In the genomic region with DNA sequence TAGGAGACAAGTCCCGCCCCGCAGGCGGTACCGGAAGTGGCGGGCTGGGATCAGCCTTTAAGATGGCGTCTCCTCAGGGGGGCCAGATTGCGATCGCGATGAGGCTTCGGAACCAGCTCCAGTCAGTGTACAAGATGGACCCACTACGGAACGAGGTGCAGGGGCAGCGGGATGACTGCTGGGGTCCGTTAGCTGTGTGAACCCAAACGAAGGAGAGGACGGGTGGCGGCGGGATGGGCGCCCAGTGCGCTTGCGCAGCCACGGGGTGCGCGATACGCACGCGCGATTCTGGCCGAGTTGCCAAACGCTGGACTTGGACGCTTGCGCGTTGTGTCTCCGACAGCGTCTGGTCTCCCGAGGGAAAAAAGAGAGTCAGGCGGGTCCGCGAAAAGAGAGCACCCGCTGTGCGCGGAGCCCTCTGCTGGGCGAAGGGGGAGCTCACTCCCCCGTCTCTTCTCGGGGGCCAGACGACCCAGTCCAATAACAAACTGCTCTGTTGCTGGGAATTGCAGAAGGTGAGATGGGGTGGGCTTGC, we compare ENCODE assay signal across 7 mouse cellular contexts. TPM values are rescaled to one million over a fixed set of nuclear protein-coding genes. Genes with fewer than 3 reads are reported as not detected.
DNase-seq lines count a peak whose midpoint lies in the region; ATAC-seq lines count a peak whose summit lies in the region.

No protein-coding gene starts in this region.

- H3K27ac ChIP-seq in embryonic facial prominence, embryonic 10.5 days (replicated peaks): peak overlapping the region; percentile 95
- peak overlapping the region; percentile 96 for H3K27ac ChIP-seq in limb, embryonic 10.5 days
- peak overlapping the region; percentile 91 for H3K27ac ChIP-seq in midbrain, embryonic 13.5 days

- peaks cover 27% of the 10 kb centered on the region for H3K4me1 ChIP-seq in embryonic facial prominence, embryonic 10.5 days
- H3K4me1 ChIP-seq in limb, embryonic 10.5 days: peaks cover 34% of the 10 kb centered on the region
- peaks cover 25% of the 10 kb centered on the region for H3K4me1 ChIP-seq in midbrain, embryonic 13.5 days (replicated peaks)

- H3K4me3 ChIP-seq in embryonic facial prominence, embryonic 10.5 days: peak overlapping the region; percentile 87
- H3K4me3 ChIP-seq in limb, embryonic 10.5 days: peak overlapping the region; percentile 85
- peak overlapping the region; percentile 72 for H3K4me3 ChIP-seq in midbrain, embryonic 13.5 days (replicated peaks)

- H3K4me2 ChIP-seq in midbrain, embryonic 13.5 days (replicated peaks): peak overlapping the region; percentile 82

- H3K9ac ChIP-seq in midbrain, embryonic 13.5 days (replicated peaks): peak overlapping the region; percentile 77

- H3K9me3 ChIP-seq in embryonic facial prominence, embryonic 10.5 days: no peaks in the 10 kb centered on the region
- H3K9me3 ChIP-seq in limb, embryonic 10.5 days (replicated peaks): no peaks in the 10 kb centered on the region
- H3K9me3 ChIP-seq in midbrain, embryonic 13.5 days: no peaks in the 10 kb centered on the region

- DNase-seq in adrenal gland, postnatal 10 days: peak; percentile 99
- peak; percentile 99 for DNase-seq in embryonic facial prominence, embryonic 10.5 days (ENCODE audit: low spot score)
- DNase-seq in kidney, adult 11 months: peak; percentile 99
- DNase-seq in limb, embryonic 10.5 days (ENCODE audit: low spot score): peak; percentile 100
- DNase-seq in spleen, adult 12 weeks (ENCODE audit: low spot score): peak; percentile 100

- H3K27me3 ChIP-seq in embryonic facial prominence, embryonic 10.5 days (replicated peaks; ENCODE audit: low read depth, poor library complexity, severe bottlenecking): peaks cover 71% of the 10 kb centered on the region
- H3K27me3 ChIP-seq in limb, embryonic 10.5 days (ENCODE audit: low read depth, poor library complexity, severe bottlenecking): peaks cover 55% of the 10 kb centered on the region
- H3K27me3 ChIP-seq in midbrain, embryonic 13.5 days: peaks cover 54% of the 10 kb centered on the region

- WGBS in embryonic facial prominence, embryonic 10.5 days: under 1% methylated on average over 46 of the region's 46 CpGs
- WGBS in limb, embryonic 10.5 days: under 1% methylated on average over 46 of the region's 46 CpGs
- WGBS in midbrain, embryonic 13.5 days: under 1% methylated on average over 46 of the region's 46 CpGs

- ATAC-seq in granulocyte monocyte progenitor cell, adult 5-6 weeks (replicated peaks; ENCODE audit: poor library complexity, severe bottlenecking): peak; percentile 91
- peak; percentile 92 for ATAC-seq in midbrain, embryonic 13.5 days

- H3K36me3 ChIP-seq in embryonic facial prominence, embryonic 10.5 days (replicated peaks): peaks cover 32% of the 10 kb centered on the region
- H3K36me3 ChIP-seq in limb, embryonic 10.5 days: peaks cover 34% of the 10 kb centered on the region
- peaks cover 23% of the 10 kb centered on the region for H3K36me3 ChIP-seq in midbrain, embryonic 13.5 days

RNA-seq across cellular contexts. Expression of a gene that starts 0.7 kb away (rescaled TPM):
- total RNA-seq in adrenal gland, postnatal 10 days (2021): 10 to 100 TPM; 26.4 to 34.2 TPM
- 45.7 and 49.5 TPM in 2 replicates for polyA plus RNA-seq in embryonic facial prominence, embryonic 10.5 days (2016; fragmentation: Nextera tagmentation; extraction: Ambion mirVana)
- 20.3 and 24.6 TPM in 2 replicates for total RNA-seq in granulocyte monocyte progenitor cell, adult 5-6 weeks (2014; fragmentation: Nextera tagmentation)
- 10.9 and 11.5 TPM in 2 replicates for total RNA-seq in granulocyte monocyte progenitor cell, adult 5-6 weeks (2017)
- polyA plus RNA-seq in limb, embryonic 10.5 days (2016; fragmentation: Nextera tagmentation; extraction: Ambion mirVana): 46.5 and 46.9 TPM in 2 replicates
- polyA plus RNA-seq in midbrain, embryonic 13.5 days (2015; fragmentation: Nextera tagmentation; extraction: Ambion mirVana): 52.6 and 53.4 TPM in 2 replicates

RNA-seq across cellular contexts. Expression of a gene that starts 7.8 kb away (rescaled TPM):
- 1 to 10 TPM; 5.8 to 8.7 TPM for total RNA-seq in adrenal gland, postnatal 10 days (2021)
- 0.45 and 0.59 TPM in 2 replicates for polyA plus RNA-seq in embryonic facial prominence, embryonic 10.5 days (2016; fragmentation: Nextera tagmentation; extraction: Ambion mirVana)
- total RNA-seq in granulocyte monocyte progenitor cell, adult 5-6 weeks (2014; fragmentation: Nextera tagmentation): not detected in 2 replicates
- 1.3 TPM in 1 of 2 replicates, not detected in the other for total RNA-seq in granulocyte monocyte progenitor cell, adult 5-6 weeks (2017)
- polyA plus RNA-seq in limb, embryonic 10.5 days (2016; fragmentation: Nextera tagmentation; extraction: Ambion mirVana): 0.82 and 1.5 TPM in 2 replicates
- polyA plus RNA-seq in midbrain, embryonic 13.5 days (2015; fragmentation: Nextera tagmentation; extraction: Ambion mirVana): not detected in 2 replicates

RNA-seq across cellular contexts. Expression of a gene that starts 8.3 kb away (rescaled TPM):
- total RNA-seq in adrenal gland, postnatal 10 days (2021): 10 to 100 TPM; 11.9 to 14.3 TPM
- 8.4 and 10.4 TPM in 2 replicates for polyA plus RNA-seq in embryonic facial prominence, embryonic 10.5 days (2016; fragmentation: Nextera tagmentation; extraction: Ambion mirVana)
- total RNA-seq in granulocyte monocyte progenitor cell, adult 5-6 weeks (2014; fragmentation: Nextera tagmentation): not detected in 2 replicates
- not detected in 2 replicates for total RNA-seq in granulocyte monocyte progenitor cell, adult 5-6 weeks (2017)
- polyA plus RNA-seq in limb, embryonic 10.5 days (2016; fragmentation: Nextera tagmentation; extraction: Ambion mirVana): 0.16 TPM in 1 of 2 replicates, not detected in the other
- polyA plus RNA-seq in midbrain, embryonic 13.5 days (2015; fragmentation: Nextera tagmentation; extraction: Ambion mirVana): not detected in 2 replicates

RNA-seq across cellular contexts. Expression of a gene that starts 20.7 kb away (rescaled TPM):
- total RNA-seq in adrenal gland, postnatal 10 days (2021): 1 to 10 TPM; 3.7 TPM
- polyA plus RNA-seq in embryonic facial prominence, embryonic 10.5 days (2016; fragmentation: Nextera tagmentation; extraction: Ambion mirVana): 1.8 and 2.8 TPM in 2 replicates
- 0.81 and 2.4 TPM in 2 replicates for total RNA-seq in granulocyte monocyte progenitor cell, adult 5-6 weeks (2014; fragmentation: Nextera tagmentation)
- total RNA-seq in granulocyte monocyte progenitor cell, adult 5-6 weeks (2017): 1.1 and 1.6 TPM in 2 replicates
- 1.4 and 1.5 TPM in 2 replicates for polyA plus RNA-seq in limb, embryonic 10.5 days (2016; fragmentation: Nextera tagmentation; extraction: Ambion mirVana)
- polyA plus RNA-seq in midbrain, embryonic 13.5 days (2015; fragmentation: Nextera tagmentation; extraction: Ambion mirVana): 0.75 and 1.00 TPM in 2 replicates

RNA-seq across cellular contexts. Expression of a gene that starts 23.0 kb away (rescaled TPM):
- total RNA-seq in adrenal gland, postnatal 10 days (2021): 1 to 10 TPM; 2.4 to 7.9 TPM
- 2.4 and 2.8 TPM in 2 replicates for polyA plus RNA-seq in embryonic facial prominence, embryonic 10.5 days (2016; fragmentation: Nextera tagmentation; extraction: Ambion mirVana)
- 2.8 and 8.2 TPM in 2 replicates for total RNA-seq in granulocyte monocyte progenitor cell, adult 5-6 weeks (2014; fragmentation: Nextera tagmentation)
- 2.5 and 5.7 TPM in 2 replicates for total RNA-seq in granulocyte monocyte progenitor cell, adult 5-6 weeks (2017)
- polyA plus RNA-seq in limb, embryonic 10.5 days (2016; fragmentation: Nextera tagmentation; extraction: Ambion mirVana): 1.7 and 3.8 TPM in 2 replicates
- 4.3 and 5.7 TPM in 2 replicates for polyA plus RNA-seq in midbrain, embryonic 13.5 days (2015; fragmentation: Nextera tagmentation; extraction: Ambion mirVana)

Comparison
In these comparisons a context has a peak if more than half of its experiments do, and no peak if none do; other contexts are left out.
1. Peak in every context shown above with its lines: DNase-seq, ATAC-seq, H3K4me3 ChIP-seq and H3K27ac ChIP-seq.